Mouse (Mus musculus) brain, embryonic 14.5 days (tissue): ENCODE measurements around the gene Ccdc138.
A peak's percentile ranks its signal among the peaks of the same experiment; 100 is the strongest.

Experiments
- CTCF ChIP-seq: fragments of 200-500 bp; IDR thresholded peaks from 2 replicates; pipeline ENCODE4 v1.5.1; 2012; ENCODE audit warnings: inconsistent platforms, mild to moderate bottlenecking, moderate library complexity, borderline replicate concordance; ENCODE audit not compliant: insufficient read depth, insufficient read length; ENCODE audit errors: extremely low read depth
- POLR2A ChIP-seq: fragments of 200-500 bp; IDR thresholded peaks from 2 replicates; pipeline ENCODE4 v1.6.1; 2012; ENCODE audit warnings: mild to moderate bottlenecking, inconsistent platforms, borderline replicate concordance; ENCODE audit not compliant: poor library complexity, insufficient read depth, insufficient read length, severe bottlenecking; ENCODE audit errors: extremely low read depth

- TF ChIP-seq CTCF: 0 out of 2 replicates have a peak, but pooled peaks have one; percentile 8
- TF ChIP-seq POLR2A: no peak
These were observed 42.9 kb downstream of the Ccdc138 start for GRCm38 (mm10) chr10:58540613-58541012.
